Mouse (Mus musculus): ENCODE data around the gene Swsap1.
A peak's percentile ranks its signal among the peaks of the same experiment; 100 is the strongest.

Gene Swsap1

GRCm38 (mm10) chr9:21968883-21969282 is 13.3 kb downstream of the Swsap1 start:
- no peak for DNase-seq

- no peak for DNase-seq
Observed at GRCm38 (mm10) chr9:21969304-21969703, 13.7 kb downstream of the Swsap1 start.

GRCm38 (mm10) chr9:21976626-21977175 is 21.1 kb downstream of the Swsap1 start:
- no peak for DNase-seq

- DNase-seq, result no peak
Observed at GRCm38 (mm10) chr9:21977331-21977730, 21.8 kb downstream of the Swsap1 start.

GRCm38 (mm10) chr9:21977972-21978371 is 22.4 kb downstream of the Swsap1 start:
- peak; percentile 73 to 75 for DNase-seq

GRCm38 (mm10) chr9:21978398-21979128 is 23.0 kb downstream of the Swsap1 start:
- DNase-seq, result no peak

GRCm38 (mm10) chr9:21983911-21984310 is 28.4 kb downstream of the Swsap1 start:
- no peak for DNase-seq

GRCm38 (mm10) chr9:21987592-21988342 is 32.2 kb downstream of the Swsap1 start:
- no peak for DNase-seq

- DNase-seq, result peak; percentile 43 to 44
Observed at GRCm38 (mm10) chr9:21988421-21989101, 33.0 kb downstream of the Swsap1 start.

- peak; percentile 29 to 33 for DNase-seq
Observed at GRCm38 (mm10) chr9:21989230-21990110, 33.9 kb downstream of the Swsap1 start, which contains the start of gene Rgl3. Gene Rgl3, minus strand, starts transcription at chr9:21989446.

GRCm38 (mm10) chr9:21992227-21992626 is 36.7 kb downstream of the Swsap1 start:
- DNase-seq, result no peak

GRCm38 (mm10) chr9:21996178-21996867 is 40.8 kb downstream of the Swsap1 start:
- DNase-seq, result no peak

GRCm38 (mm10) chr9:22000296-22000695 is 44.7 kb downstream of the Swsap1 start:
- no peak for DNase-seq

GRCm38 (mm10) chr9:22001633-22002032 is 46.1 kb downstream of the Swsap1 start:
- DNase-seq, result no peak

GRCm38 (mm10) chr9:22002194-22003162 is 46.9 kb downstream of the Swsap1 start, which contains the start of the genes Ccdc151 and Prkcsh:
Gene Ccdc151, minus strand, starts transcription at chr9:22002634.
Gene Prkcsh, plus strand, starts transcription at chr9:22002806.
- peak; percentile 95 to 98 for DNase-seq

GRCm38 (mm10) chr9:22003163-22003554 is 47.6 kb downstream of the Swsap1 start:
- no peak for DNase-seq

GRCm38 (mm10) chr9:22004546-22004945 is 49.0 kb downstream of the Swsap1 start:
- DNase-seq, result no peak
